Mouse (Mus musculus) MEL (cell line): ENCODE measurements at regions not wholly inside any gene's neighbourhood (a gene's known extent, or its start where the extent isn't known, plus 50 kb on each side); places are given as distances from the start of the nearest gene placed in this dataset.

Experiments used
- DNase-seq: peaks from one replicate; pipeline ENCODE4 v3.0.0; 2011; ENCODE audit warnings: low read depth, low spot score
- H3K27ac ChIP-seq: 2 replicates; pipeline ENCODE4 v1.5.1; 2012; ENCODE audit warnings: low read depth, mild to moderate bottlenecking, control low read depth, low read length, moderate library complexity; ENCODE audit not compliant: control insufficient read depth
- H3K27me3 ChIP-seq, 2 experiments: fragments of 150-350 bp in 1 of 2; sonication (generic) in 1 of 2; 2 replicates each; pipeline ENCODE4 v1.6.1; 2012; ENCODE audit warnings: low read length in 2 of 2, mild to moderate bottlenecking in 2 of 2, improper control_type of control experiment in 1 of 2, moderate library complexity in 1 of 2; ENCODE audit not compliant: insufficient read depth in 2 of 2, control insufficient read depth in 1 of 2
- H3K36me3 ChIP-seq, 2 experiments: 2 replicates each; pipeline ENCODE4 v1.6.1; 2012 to 2014; ENCODE audit warnings: low read length in 2 of 2, improper control_type of control experiment in 1 of 2, inconsistent platforms in 1 of 2, mild to moderate bottlenecking in 1 of 2; ENCODE audit not compliant: insufficient read depth in 2 of 2, control insufficient read depth in 1 of 2
- H3K4me1 ChIP-seq, 2 experiments: fragments of 150-350 bp in 1 of 2; sonication (generic) in 1 of 2; 2 replicates each; pipeline ENCODE4 v1.6.1; 2012; ENCODE audit warnings: low read length in 2 of 2, improper control_type of control experiment in 1 of 2, mild to moderate bottlenecking in 1 of 2; ENCODE audit not compliant: insufficient read depth in 2 of 2, control insufficient read depth in 1 of 2
- H3K4me3 ChIP-seq, 2 experiments: fragments of 150-350 bp in 1 of 2; sonication (generic) in 1 of 2; 2 replicates each; pipeline ENCODE4 v1.5.1; 2012; ENCODE audit warnings: low read depth in 2 of 2, low read length in 2 of 2, mild to moderate bottlenecking in 2 of 2, moderate library complexity in 2 of 2, control low read depth in 1 of 2, improper control_type of control experiment in 1 of 2; ENCODE audit not compliant: control insufficient read depth in 1 of 2, insufficient read depth in 1 of 2
- H3K79me2 ChIP-seq: 2 replicates; pipeline ENCODE4 v1.6.1; 2012; ENCODE audit warnings: mild to moderate bottlenecking, low read length, moderate library complexity; ENCODE audit not compliant: control insufficient read depth, poor library complexity, insufficient read depth
- H3K9ac ChIP-seq: 2 replicates; pipeline ENCODE4 v1.6.1; 2012; ENCODE audit warnings: low read depth, mild to moderate bottlenecking, control low read depth, low read length, moderate library complexity; ENCODE audit not compliant: control insufficient read depth, poor library complexity, severe bottlenecking
- H3K9me3 ChIP-seq: fragments of 150-350 bp; sonication (generic); replicated peaks from 2 replicates; pipeline ENCODE4 v1.6.1; 2012; ENCODE audit warnings: mild to moderate bottlenecking, low read length, improper control_type of control experiment, moderate library complexity; ENCODE audit not compliant: insufficient read depth
- BHLHE40 ChIP-seq: IDR thresholded peaks from 2 replicates; pipeline ENCODE4 v1.6.1; 2012; ENCODE audit warnings: low read depth, mild to moderate bottlenecking, inconsistent platforms, low read length, improper control_type of control experiment, borderline replicate concordance
- CTCF ChIP-seq, 3 experiments: IDR thresholded peaks in 2 of 3; conservative IDR thresholded peaks in 1 of 3; 2 replicates each; pipeline ENCODE4 v1.5.1; 2011 to 2012; ENCODE audit warnings: low read length in 3 of 3, low read depth in 2 of 3, mild to moderate bottlenecking in 2 of 3, improper control_type of control experiment in 1 of 3, inconsistent platforms in 1 of 3, mixed read lengths in 1 of 3, moderate library complexity in 1 of 3; ENCODE audit not compliant: control insufficient read depth in 1 of 3, insufficient read depth in 1 of 3, poor library complexity in 1 of 3, severe bottlenecking in 1 of 3
- E2F4 ChIP-seq: IDR thresholded peaks from 2 replicates; pipeline ENCODE4 v1.6.1; 2011; ENCODE audit warnings: low read depth, low read length, improper control_type of control experiment, borderline replicate concordance
- EP300 ChIP-seq, 2 experiments: IDR thresholded peaks; 2 replicates each; pipeline ENCODE4 v1.6.1; 2011; ENCODE audit warnings: improper control_type of control experiment in 2 of 2, low read length in 2 of 2, low read depth in 1 of 2, mild to moderate bottlenecking in 1 of 2
- ETS1 ChIP-seq: IDR thresholded peaks from 2 replicates; pipeline ENCODE4 v1.6.1; 2012; ENCODE audit warnings: low read depth, mild to moderate bottlenecking, inconsistent platforms, low read length, improper control_type of control experiment, moderate library complexity
- HCFC1 ChIP-seq: IDR thresholded peaks from 2 replicates; pipeline ENCODE4 v1.6.1; 2012; ENCODE audit warnings: low read depth, mild to moderate bottlenecking, inconsistent platforms, low read length, improper control_type of control experiment, moderate library complexity
- KAT2A ChIP-seq: conservative IDR thresholded peaks from 2 replicates; pipeline ENCODE4 v1.6.1; 2012; ENCODE audit warnings: low read depth, low read length, improper control_type of control experiment, inconsistent platforms
- MAX ChIP-seq: IDR thresholded peaks from 2 replicates; pipeline ENCODE4 v1.6.1; 2011; ENCODE audit warnings: low read length, improper control_type of control experiment
- MEF2A ChIP-seq: IDR thresholded peaks from 2 replicates; pipeline ENCODE4 v1.6.1; 2014; ENCODE audit warnings: low read depth, mild to moderate bottlenecking, inconsistent platforms, low read length, improper control_type of control experiment; ENCODE audit not compliant: poor library complexity, insufficient replicate concordance, severe bottlenecking; ENCODE audit errors: extremely low read depth
- MXI1 ChIP-seq: IDR thresholded peaks from 2 replicates; pipeline ENCODE4 v1.6.1; 2011; ENCODE audit warnings: mild to moderate bottlenecking, low read depth, low read length, improper control_type of control experiment
- MYB ChIP-seq: IDR thresholded peaks from 2 replicates; pipeline ENCODE4 v1.6.1; 2011; ENCODE audit warnings: mild to moderate bottlenecking, low read depth, low read length, improper control_type of control experiment
- MYC ChIP-seq: IDR thresholded peaks from 2 replicates; pipeline ENCODE4 v1.6.1; 2011; ENCODE audit warnings: low read depth, mild to moderate bottlenecking, low read length, improper control_type of control experiment, moderate library complexity
- POLR2A ChIP-seq, 2 experiments: IDR thresholded peaks; 2 replicates each; pipeline ENCODE4 v1.6.1; 2011 to 2012; ENCODE audit warnings: low read length in 2 of 2, mild to moderate bottlenecking in 2 of 2, control low read depth in 1 of 2, improper control_type of control experiment in 1 of 2, low read depth in 1 of 2, moderate library complexity in 1 of 2; ENCODE audit not compliant: control insufficient read depth in 1 of 2, insufficient read depth in 1 of 2, poor library complexity in 1 of 2
- POLR2AphosphoS2 ChIP-seq: IDR thresholded peaks from 2 replicates; pipeline ENCODE4 v1.6.1; 2011; ENCODE audit warnings: low read length, improper control_type of control experiment
- RAD21 ChIP-seq: IDR thresholded peaks from 2 replicates; pipeline ENCODE4 v1.6.1; 2011; ENCODE audit warnings: mild to moderate bottlenecking, low read depth, low read length, improper control_type of control experiment
- RCOR1 ChIP-seq: IDR thresholded peaks from 2 replicates; pipeline ENCODE4 v1.6.1; 2012; ENCODE audit warnings: low read depth, mild to moderate bottlenecking, inconsistent platforms, low read length, improper control_type of control experiment
- SIN3A ChIP-seq: IDR thresholded peaks from 2 replicates; pipeline ENCODE4 v1.6.1; 2012; ENCODE audit warnings: low read length, improper control_type of control experiment, inconsistent platforms
- TAL1 ChIP-seq: IDR thresholded peaks from 2 replicates; pipeline ENCODE4 v1.6.1; 2012; ENCODE audit warnings: mild to moderate bottlenecking, inconsistent platforms, low read length, moderate library complexity, mixed read lengths
- UBTF ChIP-seq: IDR thresholded peaks from 2 replicates; pipeline ENCODE4 v1.6.1; 2012; ENCODE audit warnings: low read depth, mild to moderate bottlenecking, inconsistent platforms, low read length, improper control_type of control experiment, moderate library complexity, borderline replicate concordance; ENCODE audit not compliant: insufficient read depth
- USF1 ChIP-seq: IDR thresholded peaks from 2 replicates; pipeline ENCODE4 v1.6.1; 2014; ENCODE audit warnings: low read depth, mild to moderate bottlenecking, inconsistent platforms, low read length, improper control_type of control experiment, moderate library complexity
- USF2 ChIP-seq, 2 experiments: IDR thresholded peaks; 2 replicates each; pipeline ENCODE4 v1.6.1; 2011 to 2012; ENCODE audit warnings: improper control_type of control experiment in 2 of 2, low read length in 2 of 2, borderline replicate concordance in 1 of 2, inconsistent platforms in 1 of 2, low read depth in 1 of 2, mild to moderate bottlenecking in 1 of 2; ENCODE audit not compliant: insufficient read depth in 1 of 2
- ZC3H11A ChIP-seq: IDR thresholded peaks from 2 replicates; pipeline ENCODE4 v1.6.1; 2012; ENCODE audit warnings: low read depth, mild to moderate bottlenecking, inconsistent platforms, low read length, improper control_type of control experiment
- ZKSCAN1 ChIP-seq: IDR thresholded peaks from 2 replicates; pipeline ENCODE4 v1.6.1; 2012; ENCODE audit warnings: low read depth, mild to moderate bottlenecking, inconsistent platforms, low read length, improper control_type of control experiment, moderate library complexity
- ZNF384 ChIP-seq: IDR thresholded peaks from 2 replicates; pipeline ENCODE4 v1.6.1; 2012; ENCODE audit warnings: low read depth, mild to moderate bottlenecking, inconsistent platforms, low read length, improper control_type of control experiment

GRCm38 (mm10) chr17:79167198-79167597 lies 115.5 kb downstream of the Qpct start:
- no peaks in the 10 kb centered on the region for H3K9me3 ChIP-seq
- no peak for DNase-seq
- H3K4me1 ChIP-seq: no peaks in the 10 kb centered on the region
- no peak overlapping the region for H3K9ac ChIP-seq
- no peak overlapping the region for H3K4me3 ChIP-seq
- no peak overlapping the region for H3K27ac ChIP-seq
- TF ChIP-seq BHLHE40 (no peak), EP300 (IDR thresholded peaks at IDR 0.05; ENCODE audit: low read depth in 1 of 2, low read length in 2 of 2) (no peak), ZNF384 (no peak)
- no peaks in the 10 kb centered on the region for H3K79me2 ChIP-seq
- H3K27me3 ChIP-seq: no peaks in the 10 kb centered on the region
- no peaks in the 10 kb centered on the region for H3K36me3 ChIP-seq

- Histone ChIP-seq H3K4me1 (no peaks in the 10 kb centered on the region), H3K9ac (no peak overlapping the region), H3K36me3 (no peaks in the 10 kb centered on the region)
- DNase-seq: no peak
- TF ChIP-seq POLR2AphosphoS2 (no peak), BHLHE40 (no peak), MYC (no peak), USF1 (no peak), MYB (no peak), MEF2A (no peak), ZC3H11A (no peak), ZKSCAN1 (no peak), MAX (no peak), RAD21 (no peak), RCOR1 (no peak), CTCF (IDR thresholded peaks at IDR 0.05 in 2 of 3, conservative IDR thresholded peaks at IDR 0.05 in 1 of 3; ENCODE audit: control insufficient read depth in 1 of 3, insufficient read depth in 1 of 3, low read depth in 2 of 3, low read length in 3 of 3, poor library complexity in 1 of 3, severe bottlenecking in 1 of 3) (no peak), E2F4 (no peak), ZNF384 (no peak)
- TF ChIP-seq, all 39 proteins: peak for 0
- Histone ChIP-seq H3K4me3 (no peak overlapping the region), H3K27ac (no peak overlapping the region), H3K79me2 (no peaks in the 10 kb centered on the region), H3K9me3 (no peaks in the 10 kb centered on the region), H3K27me3 (no peaks in the 10 kb centered on the region)
Observed at GRCm38 (mm10) chr17:79164874-79165553, 113.3 kb downstream of the Qpct start.

GRCm38 (mm10) chr17:79163983-79164382 lies 112.3 kb downstream of the Qpct start:
- Histone ChIP-seq H3K27me3 (no peaks in the 10 kb centered on the region), H3K4me3 (no peak overlapping the region), H3K9ac (no peak overlapping the region), H3K27ac (no peak overlapping the region), H3K4me1 (no peaks in the 10 kb centered on the region), H3K9me3 (no peaks in the 10 kb centered on the region), H3K79me2 (no peaks in the 10 kb centered on the region), H3K36me3 (no peaks in the 10 kb centered on the region)
- DNase-seq: no peak
- TF ChIP-seq MAX (no peak), BHLHE40 (no peak), ZNF384 (no peak), UBTF (no peak), USF2 (IDR thresholded peaks at IDR 0.05; ENCODE audit: borderline replicate concordance in 1 of 2, insufficient read depth in 1 of 2, low read depth in 1 of 2, low read length in 2 of 2) (no peak), HCFC1 (no peak), ETS1 (no peak), POLR2A (IDR thresholded peaks at IDR 0.05; ENCODE audit: control insufficient read depth in 1 of 2, insufficient read depth in 1 of 2, low read depth in 1 of 2, low read length in 2 of 2, poor library complexity in 1 of 2) (no peak), SIN3A (no peak), TAL1 (no peak), MYB (no peak), ZKSCAN1 (no peak), MXI1 (no peak), KAT2A (no peak)
